Mouse (Mus musculus): Measurements from ENCODE around the gene Fadd.

Gene Fadd

GRCm38 (mm10) chr7:144572234-144572633 is 10.0 kb downstream of the Fadd start:
- DNase-seq: no peak

- no peak for DNase-seq
Measured at GRCm38 (mm10) chr7:144571598-144571997, 10.7 kb downstream of the Fadd start.

GRCm38 (mm10) chr7:144569428-144569827 is 12.8 kb downstream of the Fadd start:
- DNase-seq: no peak

GRCm38 (mm10) chr7:144568091-144568490 is 14.2 kb downstream of the Fadd start:
- no peak for DNase-seq

GRCm38 (mm10) chr7:144566921-144567682 is 15.2 kb downstream of the Fadd start:
- DNase-seq: no peak

GRCm38 (mm10) chr7:144563456-144564155 is 18.7 kb downstream of the Fadd start:
- DNase-seq: no peak

- no peak for DNase-seq
Measured at GRCm38 (mm10) chr7:144562016-144562415, 20.2 kb downstream of the Fadd start.

GRCm38 (mm10) chr7:144560594-144560993 is 21.7 kb downstream of the Fadd start:
- DNase-seq: no peak

- DNase-seq: no peak
Measured at GRCm38 (mm10) chr7:144558552-144558951, 23.7 kb downstream of the Fadd start.

GRCm38 (mm10) chr7:144554123-144554472 is 28.2 kb downstream of the Fadd start:
- DNase-seq: no peak

GRCm38 (mm10) chr7:144553237-144554122 is 28.8 kb downstream of the Fadd start, which contains the start of gene Ppfia1:
TSS of gene Ppfia1 (minus strand) at chr7:144553729.
- DNase-seq: peak; percentile 99

GRCm38 (mm10) chr7:144552274-144552673 is 30.0 kb downstream of the Fadd start:
- DNase-seq: peak; percentile 56

- no peak for DNase-seq
Measured at GRCm38 (mm10) chr7:144550811-144551210, 31.5 kb downstream of the Fadd start.

GRCm38 (mm10) chr7:144549904-144550566 is 32.2 kb downstream of the Fadd start:
- DNase-seq: peak; percentile 93

- no peak for DNase-seq
Measured at GRCm38 (mm10) chr7:144545231-144545630, 37.0 kb downstream of the Fadd start.

- no peak for DNase-seq
Measured at GRCm38 (mm10) chr7:144541351-144541750, 40.9 kb downstream of the Fadd start.

- no peak for DNase-seq
Measured at GRCm38 (mm10) chr7:144539146-144539545, 43.1 kb downstream of the Fadd start.

- DNase-seq: no peak
Measured at GRCm38 (mm10) chr7:144538030-144538644, 44.1 kb downstream of the Fadd start.

- DNase-seq: no peak
Measured at GRCm38 (mm10) chr7:144536367-144536766, 45.9 kb downstream of the Fadd start.

GRCm38 (mm10) chr7:144534773-144535172 is 47.5 kb downstream of the Fadd start:
- no peak for DNase-seq

- DNase-seq: no peak
Measured at GRCm38 (mm10) chr7:144531585-144532378, 50.5 kb downstream of the Fadd start.

All from cerebellum, adult 11-12 months (tissue).